Mouse (Mus musculus): ENCODE measurements around the gene Apol7a. TPM values are rescaled to one million over a fixed set of nuclear protein-coding genes. Genes with fewer than 3 reads are reported as not detected.
A peak's percentile ranks its signal among the peaks of the same experiment; 100 is the strongest.
"Not testable (repeated sequence)": the region's sequence is repeated elsewhere in the genome, so short reads cannot be mapped to it uniquely, and the experiment has no call there.

Gene Apol7a
- total RNA-seq (2021) = under 1 TPM; 0.17 to 0.34 TPM

- intact Hi-C loops (cut with DNase I) = not testable (repeated sequence)
- DNase-seq = peak; percentile 25 to 47
Observed at GRCm38 (mm10) chr15:77399027-77399426, at the start of gene Apol7a. Gene Apol7a (minus strand): TSS chr15:77399110.

- DNase-seq; intact Hi-C loops (cut with DNase I): not testable (repeated sequence)
Observed at GRCm38 (mm10) chr15:77447392-77447791, 48.5 kb upstream of the Apol7a start, which contains the start of gene Apol7b. Gene Apol7b (minus strand): TSS chr15:77447492.

GRCm38 (mm10) chr15:77445668-77446067 is 46.8 kb upstream of the Apol7a start:
- DNase-seq; intact Hi-C loops (cut with DNase I): not testable (repeated sequence)

- DNase-seq; intact Hi-C loops (cut with DNase I): not testable (repeated sequence)
Observed at GRCm38 (mm10) chr15:77444746-77445145, 45.8 kb upstream of the Apol7a start.

- DNase-seq; intact Hi-C loops (cut with DNase I): not testable (repeated sequence)
Observed at GRCm38 (mm10) chr15:77428690-77429448, 30.0 kb upstream of the Apol7a start.

- intact Hi-C loops (cut with DNase I) = not testable (repeated sequence)
Observed at GRCm38 (mm10) chr15:77422925-77423324, 24.0 kb upstream of the Apol7a start.

GRCm38 (mm10) chr15:77419657-77420056 is 20.7 kb upstream of the Apol7a start:
- intact Hi-C loops (cut with DNase I); DNase-seq: not testable (repeated sequence)

More at GRCm38 (mm10) chr15:77422925-77423324, 24.0 kb upstream of the Apol7a start:
- peak in 1 of 2 experiments; percentile 13 for DNase-seq

GRCm38 (mm10) chr15:77416655-77417333 is 17.9 kb upstream of the Apol7a start:
- DNase-seq; intact Hi-C loops (cut with DNase I): not testable (repeated sequence)

GRCm38 (mm10) chr15:77415653-77416052 is 16.7 kb upstream of the Apol7a start:
- DNase-seq; intact Hi-C loops (cut with DNase I): not testable (repeated sequence)

GRCm38 (mm10) chr15:77412695-77413094 is 13.8 kb upstream of the Apol7a start:
- DNase-seq; intact Hi-C loops (cut with DNase I): not testable (repeated sequence)

- intact Hi-C loops (cut with DNase I); DNase-seq: not testable (repeated sequence)
Observed at GRCm38 (mm10) chr15:77411035-77411434, 12.1 kb upstream of the Apol7a start, which contains the start of gene Apol9a. Gene Apol9a (minus strand): TSS chr15:77411135.

- DNase-seq = peak; percentile 37 to 47
- intact Hi-C loops (cut with DNase I) = not testable (repeated sequence)
Observed at GRCm38 (mm10) chr15:77406370-77406769, 7.5 kb upstream of the Apol7a start.

- peak; percentile 40 to 46 for DNase-seq
- intact Hi-C loops (cut with DNase I) = not testable (repeated sequence)
Observed at GRCm38 (mm10) chr15:77397450-77398132, 1.3 kb downstream of the Apol7a start.

- intact Hi-C loops (cut with DNase I); DNase-seq: not testable (repeated sequence)
Observed at GRCm38 (mm10) chr15:77393832-77394231, 5.1 kb downstream of the Apol7a start.

GRCm38 (mm10) chr15:77387462-77387861 is 11.4 kb downstream of the Apol7a start:
- DNase-seq = no peak
- intact Hi-C loops (cut with DNase I) = no loop called here

GRCm38 (mm10) chr15:77384340-77385030 is 14.4 kb downstream of the Apol7a start:
- no peak for DNase-seq
- intact Hi-C loops (cut with DNase I) = no loop called here

- intact Hi-C loops (cut with DNase I) = no loop called here
- DNase-seq = no peak
Observed at GRCm38 (mm10) chr15:77382880-77383279, 16.0 kb downstream of the Apol7a start.

GRCm38 (mm10) chr15:77382271-77382850 is 16.5 kb downstream of the Apol7a start:
- DNase-seq = no peak
- intact Hi-C loops (cut with DNase I) = no loop called here

- intact Hi-C loops (cut with DNase I) = no loop called here
- DNase-seq = no peak
Observed at GRCm38 (mm10) chr15:77381481-77381880, 17.4 kb downstream of the Apol7a start.

- no peak for DNase-seq
- intact Hi-C loops (cut with DNase I) = no loop called here
Observed at GRCm38 (mm10) chr15:77379921-77380320, 19.0 kb downstream of the Apol7a start.

Data from heart, postnatal 10 days (tissue).